Mouse (Mus musculus) Patski (cell line): ENCODE measurements around the gene Ttll3. TPM values are rescaled to one million over a fixed set of nuclear protein-coding genes. Genes with fewer than 3 reads are reported as not detected.
A peak's percentile ranks its signal among the peaks of the same experiment; 100 is the strongest.

Experiments used
- ATAC-seq: fragments of 100-300 bp; one replicate; pipeline ENCODE4 v1.8.0; 2021
- CTCF ChIA-PET: fragments of 350-600 bp; sonication (Branson Sonifier 250); formaldehyde crosslinking; loops from one replicate; lab custom pipeline; 2022; ENCODE audit warnings: inconsistent platforms; lab: Charles Lee
- POLR2A ChIA-PET: fragments of 350-600 bp; sonication (Branson Sonifier 250); formaldehyde crosslinking; loops from one replicate; lab custom pipeline; 2022; ENCODE audit warnings: antibody characterized with exemption, inconsistent platforms; lab: Charles Lee
- DNase-seq: peaks from one replicate; pipeline ENCODE4 v3.0.0-alpha.2; 2011; ENCODE audit warnings: low read depth, low spot score
- H3K27me3 ChIP-seq: fragments of 371-371 bp; one replicate; pipeline ENCODE4 v1.5.1; 2021
- CTCF ChIP-seq: fragments of 100-300 bp; IDR thresholded peaks from one replicate; pipeline ENCODE4 v1.5.1; 2021
- in situ Hi-C: fragments of 300-500 bp; cut with MboI; formaldehyde crosslinking; loops from 3 replicates; pipeline ENCODE4 v1.11.1; 2018; ENCODE audit warnings: low pct_unique_long_range_greater_than_20kb, mixed read lengths
- polyA plus RNA-seq: library from polyadenylated mRNA; unstranded; gene quantifications from one replicate; pipeline ENCODE4 v1.2.3, GENCODE M21; 2021

The Ttll3 gene
- polyA plus RNA-seq, 1 experiment from 2014 or later, result 10.1 TPM

DNA sequence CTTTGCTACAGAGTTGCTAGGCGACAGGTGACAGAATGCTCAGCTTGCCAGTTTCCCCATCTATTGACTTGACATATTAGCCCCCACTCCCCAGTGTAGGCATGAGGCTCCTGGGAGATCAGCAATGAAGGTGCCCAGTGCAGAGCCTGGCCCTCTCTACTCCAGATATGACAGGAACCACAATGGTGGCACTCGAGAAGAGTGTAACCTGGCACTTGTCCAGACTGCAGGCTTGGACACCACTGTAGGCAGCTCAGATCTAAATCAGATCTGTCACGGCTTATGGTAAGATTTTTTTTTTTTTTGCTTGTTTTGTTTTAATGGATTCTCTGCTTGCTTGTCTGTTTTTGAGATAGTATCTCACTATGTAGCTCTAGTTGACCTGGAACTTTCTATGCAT, 44.6 kb downstream of the Ttll3 start:
- H3K27me3 ChIP-seq, result no peaks in the 10 kb centered on the region
- DNase-seq (no peak), ATAC-seq (no peak)
- in situ Hi-C loops, result no loop called here
- TF ChIP-seq CTCF, result no peak
- ChIA-PET CTCF (no interaction called here), POLR2A (no interaction called here)

DNA sequence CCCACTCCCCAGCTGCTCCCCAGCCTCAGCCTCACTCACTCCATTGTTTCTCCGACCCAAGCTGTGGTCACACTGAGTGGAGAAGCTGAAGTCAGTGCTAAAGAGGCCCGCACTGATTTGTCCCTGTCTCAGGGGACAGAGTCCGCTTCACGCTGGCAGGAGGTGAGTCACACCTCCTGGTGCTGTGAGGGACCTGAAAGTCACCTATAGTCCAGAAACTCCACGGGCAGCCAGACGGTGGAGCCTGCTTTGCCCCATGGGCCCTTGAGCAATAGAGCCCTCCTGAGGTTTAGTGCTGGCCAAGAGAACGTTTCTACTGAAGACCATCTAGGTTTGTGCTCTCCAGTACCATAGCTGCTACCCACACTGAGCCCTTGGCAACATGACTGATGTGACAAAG, 45.6 kb downstream of the Ttll3 start:
- H3K27me3 ChIP-seq, result no peaks in the 10 kb centered on the region
- DNase-seq (no peak), ATAC-seq (no peak)
- TF ChIP-seq CTCF, result no peak
- ChIA-PET POLR2A (no interaction called here), CTCF (no interaction called here)
- in situ Hi-C loops, result no loop called here

DNA sequence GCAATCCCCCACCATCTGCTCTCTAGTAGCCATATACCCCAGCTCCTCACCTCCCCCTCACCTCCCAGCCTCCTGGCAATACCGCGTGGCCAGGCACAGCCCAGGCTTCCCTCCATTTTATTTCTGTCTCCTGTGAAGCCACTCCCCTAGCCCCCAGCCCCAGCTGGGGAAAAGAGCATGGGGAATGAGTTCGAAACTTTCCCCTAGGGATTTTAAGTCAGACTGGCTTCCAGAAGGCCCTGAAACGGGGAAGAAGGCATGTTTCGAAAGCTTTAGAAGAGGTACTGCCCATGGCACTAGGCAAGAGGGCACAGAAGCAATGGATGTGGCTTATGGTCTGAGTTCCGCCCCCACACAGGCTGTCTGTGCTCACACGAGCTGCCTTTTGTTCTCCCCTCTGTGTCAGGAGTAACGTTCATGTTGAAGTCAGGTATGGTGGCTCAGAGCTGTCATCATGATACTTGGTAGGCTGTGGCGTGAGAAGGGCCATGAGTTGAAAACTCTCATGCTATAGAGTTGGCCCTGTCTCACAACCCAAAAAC, 46.7 kb downstream of the Ttll3 start, which contains the start of gene Cidec:
Gene Cidec, minus strand, starts transcription at position 97 of the 542 bp plus-strand sequence.
- ChIA-PET CTCF (no interaction called here), POLR2A (interaction anchor here (0.5 kb wide), 1 partner anchor 127 kb away, joined by 3 read pairs; no protein-coding TSS in a partner anchor)
- in situ Hi-C loops, result no loop called here
- no peaks in the 10 kb centered on the region for H3K27me3 ChIP-seq
- DNase-seq (no peak), ATAC-seq (no peak)
- no peak for TF ChIP-seq CTCF

DNA sequence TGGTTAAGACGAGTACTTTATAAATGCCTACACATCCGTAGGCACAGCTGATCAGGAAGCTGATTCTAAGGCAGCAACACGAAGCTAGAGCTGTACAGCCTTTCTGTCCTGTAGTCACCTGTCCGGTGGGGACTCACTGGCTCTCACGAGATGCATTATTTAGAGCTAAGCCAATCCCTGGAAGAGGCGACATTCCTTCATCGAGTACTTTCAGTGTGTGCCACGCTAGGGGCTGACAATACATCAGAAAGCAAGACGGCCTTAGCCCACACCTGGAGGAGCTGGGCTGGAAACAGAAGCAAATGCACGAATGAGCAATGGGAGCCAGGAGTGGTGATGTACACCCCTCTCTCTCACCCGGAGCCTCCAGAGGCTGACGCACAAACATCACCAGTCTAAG, 48.1 kb downstream of the Ttll3 start:
- ATAC-seq (no peak), DNase-seq (no peak)
- POLR2A ChIA-PET, result no interaction called here
- in situ Hi-C loops, result no loop called here
- TF ChIP-seq CTCF, result no peak
- CTCF ChIA-PET, result interaction anchor here (1.6 kb wide), 1 partner anchor 18 kb away, joined by 3 read pairs; the partner anchor contains the start of gene Rpusd3
- H3K27me3 ChIP-seq, result no peaks in the 10 kb centered on the region

DNA sequence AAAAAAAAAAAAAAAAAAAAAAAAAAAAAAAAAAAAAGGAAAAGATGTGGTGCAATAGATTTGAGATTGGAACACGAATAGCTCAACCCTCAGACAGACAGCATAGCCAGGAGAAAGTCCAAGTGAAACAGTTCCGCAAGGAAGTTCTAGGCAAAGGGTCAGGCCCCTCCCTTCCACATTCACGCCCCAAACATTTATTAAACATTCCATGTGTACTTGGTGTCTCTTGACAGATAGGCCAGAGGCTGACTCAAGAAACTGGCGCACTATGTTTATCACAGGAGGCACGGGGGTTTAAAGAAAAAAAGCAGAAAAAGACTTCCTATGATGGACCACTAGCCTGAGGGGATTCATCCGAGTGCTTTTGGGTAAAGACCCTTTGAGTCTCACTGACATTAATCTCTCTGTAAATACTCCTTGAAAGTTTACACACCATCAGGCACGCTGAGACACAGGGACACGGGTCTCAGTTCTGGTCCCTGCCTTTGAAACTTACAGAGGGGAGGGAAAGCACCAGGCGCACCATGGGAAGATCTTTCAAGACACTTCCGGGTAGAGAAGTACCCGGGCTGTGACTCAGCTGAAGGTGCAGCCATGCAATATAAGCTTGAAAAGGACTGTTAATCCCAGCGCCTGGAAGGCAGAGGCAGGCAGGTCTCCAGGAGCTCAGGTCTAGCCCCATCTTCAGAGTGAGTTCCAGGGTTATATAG, 49.8 kb downstream of the Ttll3 start:
- ATAC-seq, result no peak
- in situ Hi-C loops, result no loop called here
- TF ChIP-seq CTCF, result no peak
- ChIA-PET CTCF (interaction anchor here (7.8 kb wide), 1 partner anchor 29 kb away, joined by 82 read pairs; the partner anchor contains the start of gene Il17rc), POLR2A (interaction anchor here (0.6 kb wide), 1 partner anchor 122 kb away, joined by 3 read pairs; no protein-coding TSS in a partner anchor)
- DNase-seq, result no peak
- no peaks in the 10 kb centered on the region for H3K27me3 ChIP-seq

DNA sequence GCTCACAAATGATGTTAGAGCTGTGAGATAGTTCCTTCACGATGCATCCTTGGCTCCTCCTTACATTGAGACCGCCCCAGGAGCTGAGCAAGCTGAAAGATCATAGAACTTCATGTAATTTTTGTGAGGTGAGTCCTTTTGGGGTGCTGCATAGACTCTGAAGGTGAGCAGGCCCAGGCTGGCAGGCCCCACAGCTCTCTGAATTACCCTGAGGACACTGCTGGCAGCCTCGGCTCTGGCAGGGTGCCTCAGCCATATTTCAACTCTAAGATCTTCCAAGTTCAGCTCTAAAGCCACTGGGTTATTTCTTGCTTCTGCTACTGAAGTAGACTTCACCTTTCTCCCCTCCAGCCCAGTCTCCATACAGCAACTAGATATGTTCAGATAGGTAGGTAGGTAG, 51.6 kb downstream of the Ttll3 start:
- no peaks in the 10 kb centered on the region for H3K27me3 ChIP-seq
- no peak for TF ChIP-seq CTCF
- CTCF ChIA-PET, result interaction anchor here (0.8 to 7.8 kb wide), 7 partner anchors 10 to 87 kb away, joined by 3 to 82 read pairs (median 4); partner anchors contain the start of gene Il17rc
- no peak for DNase-seq
- in situ Hi-C loops, result loop anchor here (5.0 kb wide), 2 partner anchors 42 to 87 kb away; partner anchors contain the start of gene Creld1
- POLR2A ChIA-PET, result interaction anchor here (1.3 to 1.4 kb wide), 3 partner anchors 42 to 90 kb away, joined by 3 read pairs; partner anchors contain the start of genes Creld1, Emc3 and Fancd2
- ATAC-seq, result no peak

DNA sequence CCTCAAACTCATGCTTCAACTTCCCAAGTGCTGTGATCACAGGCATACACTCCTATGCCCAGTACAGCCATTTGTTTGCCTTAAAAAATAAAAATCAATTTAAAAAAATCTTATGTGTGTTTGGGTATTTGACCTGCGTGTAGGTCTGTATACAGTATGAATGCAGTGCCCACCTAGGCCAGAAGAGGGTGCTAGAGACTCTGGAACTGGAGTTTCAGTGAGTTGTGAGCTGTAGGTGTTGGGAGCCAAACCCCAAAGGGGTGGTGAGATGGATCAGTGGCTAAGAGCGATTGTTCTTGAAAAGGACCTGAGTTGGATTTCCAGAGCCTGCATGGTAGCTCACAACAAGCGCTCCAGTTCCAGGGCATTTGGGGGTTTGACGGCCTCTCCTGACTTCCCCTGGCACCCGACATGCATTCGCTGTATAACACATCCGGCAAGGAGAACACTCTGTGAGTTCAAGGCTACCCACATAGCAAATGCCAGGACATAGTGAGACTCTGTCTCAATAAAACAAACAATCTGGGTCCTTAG, 52.2 kb downstream of the Ttll3 start:
- peak; percentile 38 for ATAC-seq
- ChIA-PET CTCF (interaction anchor here (0.6 to 7.8 kb wide), 13 partner anchors 8 to 92 kb away, joined by 3 to 82 read pairs (median 3); partner anchors contain the start of gene Il17rc), POLR2A (interaction anchor here (1.3 to 1.4 kb wide), 3 partner anchors 42 to 90 kb away, joined by 3 read pairs; partner anchors contain the start of genes Creld1, Emc3 and Fancd2)
- peak; percentile 88 for TF ChIP-seq CTCF
- in situ Hi-C loops, result loop anchor here (5.0 kb wide), 2 partner anchors 41 to 86 kb away; partner anchors contain the start of gene Creld1
- DNase-seq, result no peak
- no peaks in the 10 kb centered on the region for H3K27me3 ChIP-seq

DNA sequence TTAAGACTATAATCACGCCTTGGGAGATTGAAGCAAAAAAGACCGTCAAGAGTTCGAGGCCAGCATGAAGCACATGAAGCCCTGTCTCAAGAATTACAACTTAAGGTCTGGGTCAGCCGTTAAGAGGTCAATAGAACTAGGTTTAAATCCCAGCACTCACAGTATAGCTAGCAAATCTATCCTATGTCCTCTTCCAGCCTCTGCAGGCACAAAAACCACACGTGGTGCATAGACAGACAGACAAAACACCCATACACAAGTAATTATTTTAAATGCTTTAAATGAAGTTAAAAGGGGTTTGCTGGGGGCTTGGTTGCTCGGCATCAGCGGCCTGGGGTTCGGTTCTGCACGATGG, 53.0 kb downstream of the Ttll3 start:
- CTCF ChIA-PET, result interaction anchor here (1.3 to 7.8 kb wide), 4 partner anchors 26 to 91 kb away, joined by 3 to 82 read pairs (median 4); partner anchors contain the start of gene Il17rc

DNA sequence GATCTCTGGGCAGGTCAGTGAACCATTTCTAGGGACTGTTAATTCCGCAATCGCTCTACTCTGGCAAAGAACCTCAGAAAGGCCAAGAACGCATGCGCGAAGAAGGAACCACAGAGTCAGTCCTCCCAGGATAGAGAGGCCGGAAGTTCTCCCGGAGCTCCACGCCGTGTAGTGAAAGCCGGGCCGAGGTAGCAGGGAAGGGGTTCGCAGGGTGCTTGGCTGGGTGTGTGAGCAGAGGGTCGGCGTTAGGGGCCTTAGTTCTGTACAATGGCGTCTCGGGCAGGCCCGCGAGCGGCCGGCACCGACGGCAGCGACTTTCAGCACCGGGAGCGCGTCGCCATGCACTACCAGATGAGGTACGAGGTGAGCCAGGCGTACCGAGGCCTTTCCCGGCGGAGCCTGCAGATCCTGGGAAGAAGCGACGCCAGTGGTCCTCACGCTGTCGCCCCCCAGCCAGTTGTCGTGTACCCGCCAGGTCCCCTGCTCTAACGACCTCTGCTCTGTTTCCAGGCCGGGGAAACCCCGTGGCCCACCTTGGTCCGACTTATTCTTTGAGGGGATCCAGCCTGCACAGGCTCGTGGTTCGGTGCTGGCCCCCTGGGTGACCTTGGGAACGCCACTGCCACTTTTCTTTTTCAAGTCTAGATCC, 53.5 kb downstream of the Ttll3 start, which contains the start of gene Jagn1:
Gene Jagn1, plus strand, starts transcription at position 128 of the 649 bp plus-strand sequence.
- no peak for DNase-seq
- H3K27me3 ChIP-seq, result no peaks in the 10 kb centered on the region
- peak; percentile 60 for ATAC-seq
- no peak for TF ChIP-seq CTCF
- in situ Hi-C loops, result loop anchor here (5.0 kb wide), 2 partner anchors 40 to 85 kb away; partner anchors contain the start of gene Creld1
- ChIA-PET CTCF (interaction anchor here (1.4 to 7.8 kb wide), 3 partner anchors 25 to 90 kb away, joined by 3 to 82 read pairs (median 5); partner anchors contain the start of gene Il17rc), POLR2A (interaction anchor here (1.9 kb wide), 1 partner anchor 28 kb away, joined by 10 read pairs; the partner anchor contains the start of gene Il17rc)

More for the DNA sequence above, 53.0 kb downstream of the Ttll3 start:
- DNase-seq (no peak), ATAC-seq (no peak)
- no peaks in the 10 kb centered on the region for H3K27me3 ChIP-seq
- no peak for TF ChIP-seq CTCF
- in situ Hi-C loops, result loop anchor here (5.0 kb wide), 2 partner anchors 40 to 85 kb away; partner anchors contain the start of gene Creld1
- POLR2A ChIA-PET, result interaction anchor here (1.4 to 1.9 kb wide), 2 partner anchors 28 to 84 kb away, joined by 3 to 10 read pairs; partner anchors contain the start of gene Il17rc
